Mouse (Mus musculus) neural tube, embryonic 11.5 days (tissue): ENCODE measurements around the gene Zbtb17. TPM values are rescaled to one million over a fixed set of nuclear protein-coding genes. Genes with fewer than 3 reads are reported as not detected.

Experiments used
- ATAC-seq: fragments of 200-750 bp; cut with Nextera tagmentation; 2 replicates; pipeline ENCODE4 v1.8.0; 2017; ENCODE audit warnings: moderate number of reproducible peaks, mild to moderate bottlenecking, moderate TSS enrichment, moderate library complexity; ENCODE audit not compliant: insufficient read depth, low FRiP score, low TSS enrichment
- DNase-seq: peaks from one replicate; pipeline ENCODE4 v3.0.0-alpha.2; 2015; ENCODE audit warnings: low spot score
- H3K27ac ChIP-seq: fragments of 300-500 bp; sonication (generic); 2 replicates; pipeline ENCODE4 v1.5.1; 2014; ENCODE audit warnings: low read depth, mild to moderate bottlenecking, low read length
- H3K27me3 ChIP-seq: fragments of 300-500 bp; sonication (generic); 2 replicates; pipeline ENCODE4 v1.6.1; 2014; ENCODE audit warnings: mild to moderate bottlenecking, low read length, mixed read lengths; ENCODE audit not compliant: control insufficient read depth, insufficient read depth
- H3K36me3 ChIP-seq: fragments of 300-500 bp; sonication (generic); 2 replicates; pipeline ENCODE4 v1.6.1; 2014; ENCODE audit warnings: mild to moderate bottlenecking, low read length, moderate library complexity, mixed read lengths; ENCODE audit not compliant: control insufficient read depth, insufficient read depth
- H3K4me1 ChIP-seq: fragments of 300-500 bp; sonication (generic); 2 replicates; pipeline ENCODE4 v1.6.1; 2014; ENCODE audit warnings: low read length, mixed read lengths; ENCODE audit not compliant: control insufficient read depth, insufficient read depth
- H3K4me2 ChIP-seq: fragments of 300-500 bp; sonication (generic); 2 replicates; pipeline ENCODE4 v1.6.1; 2014; ENCODE audit warnings: low read depth, mild to moderate bottlenecking, moderate library complexity
- H3K4me3 ChIP-seq: fragments of 300-500 bp; sonication (generic); 2 replicates; pipeline ENCODE4 v1.5.1; 2014; ENCODE audit warnings: low read depth, low read length
- H3K9ac ChIP-seq: fragments of 300-500 bp; sonication (generic); 2 replicates; pipeline ENCODE4 v1.6.1; 2014; ENCODE audit warnings: mild to moderate bottlenecking, low read length
- H3K9me3 ChIP-seq: fragments of 300-500 bp; sonication (generic); 2 replicates; pipeline ENCODE4 v1.6.1; 2016; ENCODE audit warnings: low read length; ENCODE audit not compliant: control insufficient read depth
- WGBS: fragments of 180-500 bp; shearing (Covaris S2); extraction: QIAGEN DNeasy Blood & Tissue Kit; methylation state at CpG from one replicate; pipeline ENCODE4 v1.1.7; 2014; 5-methylcytosine and 5-hydroxymethylcytosine counted together
- polyA plus RNA-seq: library from polyadenylated mRNA; unstranded; fragments of >200 nt; fragmentation: Nextera tagmentation; extraction: Ambion mirVana; gene quantifications from 2 replicates; pipeline ENCODE4 v1.2.1, GENCODE M21; 2014

Zbtb17 gene
- polyA plus RNA-seq, 1 experiment from 2014 or later: 48.0 TPM

- no peak overlapping the region for H3K4me2 ChIP-seq
- no peaks in the 10 kb centered on the region for H3K36me3 ChIP-seq
- no peak overlapping the region for H3K4me3 ChIP-seq
- H3K27me3 ChIP-seq: peaks cover 9% of the 10 kb centered on the region; the same call in 1 of the 2 replicates
- DNase-seq (no peak), ATAC-seq (no peak)
- no peak overlapping the region for H3K9ac ChIP-seq
- no peaks in the 10 kb centered on the region for H3K9me3 ChIP-seq
- WGBS: 85% methylated on average over 5 of the region's 5 CpGs
- H3K27ac ChIP-seq: no peak overlapping the region
- H3K4me1 ChIP-seq: 0 out of 2 replicates have a peak, but pooled peaks cover 3% of the 10 kb centered on the region
These were observed 21.2 kb upstream of the Zbtb17 start for GRCm38 (mm10) chr4:141423288-141423687.

- no peak overlapping the region for H3K27ac ChIP-seq
- no peaks in the 10 kb centered on the region for H3K36me3 ChIP-seq
- 88% methylated on average over 13 of the region's 13 CpGs for WGBS
- DNase-seq: no peak
- no peak overlapping the region for H3K9ac ChIP-seq
- no peak for ATAC-seq
- H3K27me3 ChIP-seq: peaks cover 9% of the 10 kb centered on the region; the same call in 1 of the 2 replicates
- H3K4me3 ChIP-seq: no peak overlapping the region
- no peaks in the 10 kb centered on the region for H3K9me3 ChIP-seq
- 0 out of 2 replicates have a peak, but pooled peaks cover 3% of the 10 kb centered on the region for H3K4me1 ChIP-seq
- H3K4me2 ChIP-seq: no peak overlapping the region
These were observed 20.6 kb upstream of the Zbtb17 start for GRCm38 (mm10) chr4:141423691-141424431.

- Histone ChIP-seq H3K27me3 (peaks cover 9% of the 10 kb centered on the region; the same call in 1 of the 2 replicates), H3K36me3 (no peaks in the 10 kb centered on the region), H3K27ac (no peak overlapping the region), H3K4me1 (0 out of 2 replicates have a peak, but pooled peaks cover 3% of the 10 kb centered on the region), H3K9me3 (no peaks in the 10 kb centered on the region), H3K9ac (peak overlapping the region; percentile 37), H3K4me3 (peak overlapping the region; percentile 32), H3K4me2 (peak overlapping the region; percentile 58)
- peak; percentile 44 for DNase-seq
- peak; percentile 69; the same call in 1 of the 2 replicates for ATAC-seq
- WGBS: 5% methylated on average over 35 of the region's 36 CpGs
These were observed 18.7 kb upstream of the Zbtb17 start for GRCm38 (mm10) chr4:141425484-141426479.

- Histone ChIP-seq H3K36me3 (no peaks in the 10 kb centered on the region), H3K27me3 (peaks cover 9% of the 10 kb centered on the region; the same call in 1 of the 2 replicates), H3K9me3 (no peaks in the 10 kb centered on the region), H3K4me1 (0 out of 2 replicates have a peak, but pooled peaks cover 3% of the 10 kb centered on the region), H3K4me2 (no peak overlapping the region), H3K27ac (no peak overlapping the region), H3K4me3 (no peak overlapping the region), H3K9ac (no peak overlapping the region)
- WGBS: 80% methylated on average over 10 of the region's 10 CpGs
- DNase-seq (no peak), ATAC-seq (no peak)
These were observed 17.4 kb upstream of the Zbtb17 start for GRCm38 (mm10) chr4:141426796-141427745.

GRCm38 (mm10) chr4:141427921-141428320 is 16.5 kb upstream of the Zbtb17 start:
- Histone ChIP-seq H3K9me3 (no peaks in the 10 kb centered on the region), H3K27me3 (0 out of 2 replicates have a peak, but pooled peaks cover 9% of the 10 kb centered on the region), H3K27ac (no peak overlapping the region), H3K4me2 (no peak overlapping the region), H3K36me3 (no peaks in the 10 kb centered on the region), H3K9ac (no peak overlapping the region), H3K4me1 (0 out of 2 replicates have a peak, but pooled peaks cover 3% of the 10 kb centered on the region), H3K4me3 (no peak overlapping the region)
- no peak for DNase-seq
- no peak for ATAC-seq
- WGBS: 89% methylated on average over 13 of the region's 13 CpGs

GRCm38 (mm10) chr4:141429381-141429780 is 15.1 kb upstream of the Zbtb17 start:
- 0 out of 2 replicates have a peak, but pooled peaks cover 3% of the 10 kb centered on the region for H3K4me1 ChIP-seq
- no peak overlapping the region for H3K4me2 ChIP-seq
- 78% methylated on average over 6 of the region's 6 CpGs for WGBS
- H3K36me3 ChIP-seq: no peaks in the 10 kb centered on the region
- no peak overlapping the region for H3K27ac ChIP-seq
- no peaks in the 10 kb centered on the region for H3K9me3 ChIP-seq
- ATAC-seq: no peak
- no peak overlapping the region for H3K4me3 ChIP-seq
- H3K27me3 ChIP-seq: 0 out of 2 replicates have a peak, but pooled peaks cover 9% of the 10 kb centered on the region
- H3K9ac ChIP-seq: no peak overlapping the region
- no peak for DNase-seq

GRCm38 (mm10) chr4:141429847-141430246 is 14.6 kb upstream of the Zbtb17 start:
- 52% methylated on average over 9 of the region's 9 CpGs for WGBS

More at GRCm38 (mm10) chr4:141429847-141430246, 14.6 kb upstream of the Zbtb17 start:
- H3K27me3 ChIP-seq: 0 out of 2 replicates have a peak, but pooled peaks cover 8% of the 10 kb centered on the region
- H3K9me3 ChIP-seq: no peaks in the 10 kb centered on the region
- no peak overlapping the region for H3K4me2 ChIP-seq
- H3K36me3 ChIP-seq: no peaks in the 10 kb centered on the region
- H3K4me1 ChIP-seq: 0 out of 2 replicates have a peak, but pooled peaks cover 3% of the 10 kb centered on the region
- DNase-seq: peak; percentile 25
- no peak overlapping the region for H3K27ac ChIP-seq
- H3K4me3 ChIP-seq: no peak overlapping the region
- ATAC-seq: no peak
- H3K9ac ChIP-seq: no peak overlapping the region
